Mouse (Mus musculus) layer of hippocampus, adult 9-11 months (tissue): ENCODE data around the gene Tmem39b.
"Not testable (repeated sequence)": the region's sequence is repeated elsewhere in the genome, so short reads cannot be mapped to it uniquely, and the experiment has no call there.

Source experiments
- DNase-seq: peaks from one replicate; pipeline ENCODE4 v3.0.0; 2022

The Tmem39b gene

DNA sequence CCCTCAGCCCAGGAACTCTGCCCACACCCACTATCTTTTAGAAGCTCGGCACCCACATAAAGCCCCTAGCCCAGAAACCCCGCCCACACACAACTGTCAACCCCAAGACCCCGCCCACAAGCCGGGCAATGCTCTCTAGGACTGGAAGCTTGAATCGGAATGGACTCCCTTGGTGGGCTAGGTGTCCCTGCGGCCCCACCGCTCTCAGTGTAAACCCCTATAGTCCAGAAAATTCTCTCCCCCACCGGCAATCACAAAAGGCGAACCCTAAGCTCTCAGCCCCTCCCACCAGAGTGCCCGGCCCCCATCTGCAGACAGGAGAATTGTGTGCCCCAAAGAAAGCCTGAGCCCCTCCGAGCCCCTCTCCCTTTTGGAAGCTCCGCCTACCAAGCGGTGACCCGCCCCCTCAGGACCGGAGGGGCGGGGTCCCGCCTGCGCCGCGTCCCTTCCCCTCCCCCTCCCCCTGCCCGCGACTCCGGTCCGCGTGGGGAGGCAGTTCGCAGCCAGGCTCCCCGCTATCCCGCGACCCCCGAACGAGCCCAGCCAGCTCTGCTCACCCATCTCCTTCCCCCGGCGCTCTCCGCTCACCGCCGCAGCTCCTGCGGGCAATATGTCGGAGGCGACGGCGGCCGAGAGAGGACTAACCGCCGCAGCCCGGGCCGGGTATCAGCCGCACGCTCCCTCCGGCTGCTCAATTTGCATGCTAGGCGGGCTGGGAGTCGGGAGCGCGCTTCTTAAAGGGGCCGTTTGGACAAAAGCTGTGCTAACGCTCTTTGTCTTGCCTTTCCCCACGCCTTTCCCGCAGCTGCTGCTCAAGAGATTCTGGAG lies at the start of gene Tmem39b:
TSS of gene Tmem39b (minus strand) at position 681 of the 828 bp plus-strand sequence.
- peak; percentile 91 for DNase-seq

DNA sequence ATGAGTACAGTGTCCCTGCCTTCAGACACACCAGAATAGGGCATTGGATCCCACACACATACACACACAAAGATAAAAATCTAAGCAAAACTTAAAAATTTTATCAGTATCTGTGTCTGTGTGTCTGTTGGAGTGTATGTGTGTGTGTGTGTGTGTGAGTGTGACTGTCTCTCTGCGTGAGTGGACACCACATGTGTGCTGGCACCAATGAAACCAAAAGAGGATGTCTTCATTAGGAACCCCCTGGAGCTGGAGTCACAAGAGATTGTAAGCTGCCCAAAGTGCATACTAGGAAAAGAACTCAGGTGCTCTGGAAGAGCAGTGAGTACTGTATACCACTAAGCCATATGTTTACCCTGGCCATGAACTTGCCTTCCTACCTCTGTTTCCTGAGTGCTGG lies 49.5 kb upstream of the Tmem39b start:
- DNase-seq: no peak

DNA sequence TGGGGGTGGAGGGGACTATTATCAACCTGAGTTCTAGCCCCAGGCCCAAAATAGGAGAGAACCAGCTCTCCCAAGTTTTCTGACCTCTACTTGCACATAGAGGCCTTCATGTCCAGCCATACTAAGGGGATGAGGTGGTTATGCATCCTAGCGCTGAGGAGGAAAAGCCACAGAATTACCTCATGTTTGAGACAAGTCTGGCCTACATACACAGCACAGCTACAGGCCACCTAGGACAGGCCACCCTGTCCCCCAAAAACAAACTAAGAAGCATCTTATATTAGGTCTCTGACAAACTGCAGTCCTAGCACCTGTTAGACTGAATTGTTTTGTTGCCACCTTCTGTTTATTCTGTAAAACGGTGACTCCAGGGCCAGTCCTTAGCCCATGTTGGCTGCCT lies 46.9 kb upstream of the Tmem39b start:
- no peak for DNase-seq

DNA sequence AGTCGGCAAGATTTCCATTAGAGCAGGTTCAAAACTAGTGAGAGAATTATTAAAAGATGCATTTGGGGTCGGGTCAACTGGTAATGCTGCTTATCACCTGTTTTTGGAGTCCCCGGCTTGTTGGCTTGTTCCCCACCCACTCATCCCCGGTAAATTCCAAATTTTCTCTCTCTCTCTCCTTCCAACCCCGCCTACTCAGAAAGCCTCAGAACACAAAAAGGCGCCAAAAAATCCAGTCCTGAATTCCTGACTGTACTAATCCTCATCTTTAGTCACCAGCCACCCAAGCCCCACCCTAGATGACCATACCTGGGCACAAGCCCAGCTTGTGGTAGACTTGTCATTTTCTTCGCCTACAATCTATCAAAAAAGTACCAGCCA lies 46.4 kb upstream of the Tmem39b start:
- peak; percentile 32 for DNase-seq

DNA sequence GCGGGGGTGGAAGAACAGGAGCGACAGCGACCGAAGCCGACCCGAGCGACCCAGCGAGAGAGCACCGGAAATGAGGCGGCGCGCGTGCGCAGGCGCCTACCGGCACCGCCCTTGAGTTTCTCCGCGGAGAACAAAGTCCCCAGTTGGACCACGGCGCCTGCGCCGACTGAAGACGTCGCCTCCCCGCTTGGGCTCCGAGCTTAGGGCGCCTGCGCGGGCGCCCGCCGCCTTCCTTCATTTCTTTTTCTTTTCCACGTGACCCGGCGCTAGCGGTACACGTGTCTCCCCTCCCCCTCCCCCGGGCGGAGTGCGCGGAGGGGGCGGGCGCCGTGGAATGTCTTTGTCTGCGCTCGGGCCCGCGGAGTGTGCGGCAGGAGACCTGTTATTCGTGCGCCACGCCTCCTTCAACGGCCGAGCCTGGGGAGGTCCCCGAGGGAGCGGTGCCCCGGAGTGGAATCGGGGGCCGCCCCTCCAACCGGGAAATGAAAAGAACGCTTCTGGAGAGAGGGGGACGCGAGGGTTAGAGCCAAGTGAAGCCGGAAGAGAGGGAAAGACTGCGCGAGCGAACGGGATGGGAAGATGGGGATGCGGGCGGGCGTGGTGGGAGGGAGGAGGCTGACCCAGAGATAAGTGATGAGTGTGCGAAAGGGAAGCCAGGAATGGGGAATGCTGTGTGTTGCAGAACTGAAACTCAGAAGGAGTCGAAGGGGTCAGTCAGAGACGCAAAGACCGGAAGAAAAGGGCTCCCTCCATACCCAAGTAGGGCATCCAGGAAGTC lies 45.8 kb upstream of the Tmem39b start, which contains the start of gene Khdrbs1:
TSS of gene Khdrbs1 (minus strand) at position 72 of the 778 bp plus-strand sequence.
- peak; percentile 96 for DNase-seq

DNA sequence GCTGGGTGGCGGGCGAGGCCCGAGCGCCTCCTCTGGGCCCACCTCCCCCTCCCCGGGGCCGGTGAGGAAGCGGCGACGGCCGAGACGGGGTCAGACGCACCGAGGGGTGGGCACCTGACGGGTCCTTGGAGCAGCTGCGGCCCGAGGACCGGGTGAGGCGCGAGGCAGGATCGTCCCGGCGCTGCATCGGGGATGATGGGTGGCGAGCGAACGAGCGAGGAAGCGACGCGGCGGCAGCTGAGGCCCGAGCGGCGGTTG lies 45.3 kb upstream of the Tmem39b start:
- DNase-seq: no peak

DNA sequence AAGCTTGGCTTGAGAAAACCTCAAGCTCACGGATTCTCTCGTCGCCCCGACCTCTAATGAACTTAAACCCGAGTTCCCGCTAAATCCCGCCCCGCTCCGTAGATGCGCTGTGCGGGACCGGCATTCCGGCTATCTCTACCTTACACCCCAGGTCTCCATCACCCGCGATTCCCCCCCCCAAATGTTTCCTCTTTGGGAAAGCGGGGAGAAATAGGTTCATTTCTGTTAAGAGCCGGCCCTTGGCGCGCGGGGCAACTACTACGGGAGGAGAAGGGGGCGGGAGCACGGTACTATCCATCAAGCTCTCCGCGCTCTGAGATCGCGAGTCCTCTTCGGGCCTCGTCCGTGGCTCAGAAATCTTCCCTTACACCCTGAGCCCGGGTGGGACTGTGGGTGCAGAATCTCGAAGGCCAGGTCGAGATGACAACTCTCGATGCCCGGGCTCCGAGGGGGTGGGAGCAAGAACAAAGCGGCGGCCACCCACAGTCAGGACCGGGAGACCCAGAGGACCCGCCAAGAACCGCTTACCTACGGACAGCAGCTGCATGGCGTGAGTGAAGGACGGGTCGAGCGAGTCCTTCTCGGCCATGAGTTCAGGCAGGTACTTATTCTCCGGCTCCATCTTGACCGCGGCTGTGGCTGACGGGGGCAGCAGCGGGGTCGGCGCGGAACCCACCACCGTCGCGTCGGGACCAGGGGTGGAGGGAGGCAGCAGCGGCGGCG lies 44.8 kb upstream of the Tmem39b start:
- peak; percentile 28 for DNase-seq

DNA sequence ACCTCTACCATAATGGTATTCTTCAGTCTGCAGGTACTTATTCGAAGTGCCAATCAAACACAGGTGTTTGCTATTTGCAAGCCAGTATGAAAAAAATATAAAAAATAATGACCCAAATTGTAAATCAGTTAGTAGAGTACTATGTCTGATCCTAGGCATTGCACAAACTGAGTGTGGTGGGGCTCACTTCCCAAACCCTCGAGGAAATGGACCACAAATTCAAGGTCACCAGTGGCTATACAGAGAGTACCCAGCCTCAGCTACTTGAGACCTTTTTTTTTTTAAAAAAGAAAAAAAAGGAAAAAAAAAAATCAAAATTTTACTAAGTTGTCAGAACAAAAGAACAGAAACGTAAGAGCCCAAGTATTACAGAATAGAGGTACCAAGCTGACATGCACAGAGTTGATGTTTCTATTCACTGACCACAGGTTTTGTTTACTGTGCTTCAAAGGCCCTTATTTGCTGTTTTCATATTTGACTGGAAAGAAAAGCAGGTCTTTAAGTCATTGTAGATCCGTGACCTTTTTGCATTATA lies 42.5 kb upstream of the Tmem39b start:
- DNase-seq: no peak

DNA sequence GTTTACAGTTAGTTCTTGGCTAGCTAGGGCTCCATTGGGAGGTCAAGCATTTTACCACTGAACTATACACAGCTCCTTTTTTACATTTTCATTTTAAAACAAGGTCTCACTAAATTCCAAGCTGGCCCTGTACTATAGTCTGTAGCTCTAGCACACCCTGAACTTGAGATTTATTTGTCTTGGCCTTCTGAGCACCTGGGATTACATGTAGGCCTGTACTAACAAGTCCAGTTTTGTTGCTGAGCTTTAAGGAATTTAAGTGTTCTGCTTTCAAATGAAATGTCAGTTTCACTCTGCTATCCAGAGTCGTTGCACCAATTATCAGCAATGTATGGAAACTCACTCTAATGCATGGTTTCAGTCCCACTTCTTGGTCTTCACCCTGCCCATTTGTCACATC lies 39.5 kb upstream of the Tmem39b start:
- DNase-seq: no peak

DNA sequence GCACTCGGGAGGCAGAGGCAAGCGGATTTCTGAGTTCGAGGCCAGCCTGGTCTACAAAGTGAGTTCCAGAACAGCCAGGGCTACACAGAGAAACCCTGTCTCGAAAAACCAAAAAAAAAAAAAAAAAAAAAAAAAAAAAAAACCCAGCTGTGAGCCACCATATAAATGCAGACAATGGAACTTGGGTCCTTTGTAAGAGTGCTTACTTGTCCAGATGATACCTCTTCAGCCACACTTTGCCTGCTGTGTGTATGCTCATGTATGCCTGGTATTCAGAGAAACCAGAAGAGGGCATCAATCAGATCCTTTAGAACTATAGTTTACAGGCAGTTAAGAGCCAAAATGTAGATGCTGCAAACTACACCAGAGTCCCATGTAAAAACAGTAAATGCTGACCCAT lies 38.8 kb upstream of the Tmem39b start:
- not testable (repeated sequence) for DNase-seq

DNA sequence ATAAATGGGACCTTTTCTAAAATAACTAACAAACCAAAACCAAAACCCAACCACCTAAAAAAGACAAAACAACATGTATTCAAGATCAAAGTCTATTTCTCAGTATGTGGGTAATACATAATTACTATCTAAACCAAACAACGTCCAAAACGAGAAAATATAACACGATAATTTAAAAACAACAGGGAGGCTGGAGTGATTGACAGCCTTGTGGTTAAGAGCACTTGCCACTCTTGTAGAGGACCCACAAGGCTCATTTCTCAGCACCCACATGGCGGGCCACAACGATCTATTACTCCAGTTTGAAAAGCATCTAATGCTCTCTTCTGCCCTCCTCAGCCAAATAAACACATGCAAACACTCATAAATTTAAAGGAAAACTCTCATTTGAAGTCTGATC lies 34.8 kb upstream of the Tmem39b start:
- DNase-seq: no peak

DNA sequence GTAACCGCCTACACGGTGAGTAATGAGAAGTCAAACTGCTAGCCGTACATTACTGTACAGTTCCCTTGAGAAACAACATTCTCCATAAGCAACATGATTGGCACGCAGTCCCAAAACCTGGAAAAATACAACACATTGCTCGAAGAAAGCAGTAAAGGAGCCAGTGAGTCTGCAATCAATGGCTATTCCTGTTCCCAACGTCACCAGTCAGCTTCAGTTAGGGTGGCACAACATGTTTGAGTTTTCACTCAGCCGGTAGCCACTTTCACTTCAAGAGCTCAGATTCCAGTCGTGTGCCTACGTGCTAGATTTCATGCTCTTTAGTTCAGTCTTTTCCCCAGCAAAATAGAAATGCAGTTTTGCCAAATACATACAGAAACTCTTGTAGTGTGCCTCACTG lies 19.7 kb upstream of the Tmem39b start:
- DNase-seq: no peak

DNA sequence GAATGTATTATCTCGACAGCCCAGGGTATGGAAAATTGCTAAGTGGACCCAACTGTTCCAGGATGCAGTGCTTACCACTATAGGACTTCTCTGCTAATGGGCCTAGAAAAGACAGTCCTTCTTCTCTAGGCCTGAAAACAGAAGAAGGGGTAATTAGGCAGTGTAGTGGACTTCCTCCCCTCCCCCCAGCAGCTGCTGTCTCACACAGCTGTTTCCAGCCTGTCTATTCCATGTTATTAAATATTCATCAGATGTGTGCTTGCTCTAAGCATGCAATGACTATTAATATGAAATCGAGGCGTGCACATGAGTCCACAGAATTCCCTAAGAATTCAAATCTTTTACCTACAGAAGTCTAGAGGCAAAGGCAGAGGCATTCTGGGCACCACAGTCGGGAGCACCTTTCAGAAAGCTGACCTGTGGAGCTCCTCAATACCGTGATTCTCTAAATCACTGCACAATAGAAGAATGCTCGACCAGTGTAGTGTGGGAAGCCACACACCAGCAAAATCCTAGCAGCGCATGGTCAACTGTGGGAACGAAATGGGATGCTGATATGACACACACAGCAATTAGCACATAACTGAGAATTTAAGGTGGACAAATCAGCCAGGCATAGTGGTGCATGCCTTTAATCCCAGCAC lies 13.0 kb upstream of the Tmem39b start:
- DNase-seq: peak; percentile 47

DNA sequence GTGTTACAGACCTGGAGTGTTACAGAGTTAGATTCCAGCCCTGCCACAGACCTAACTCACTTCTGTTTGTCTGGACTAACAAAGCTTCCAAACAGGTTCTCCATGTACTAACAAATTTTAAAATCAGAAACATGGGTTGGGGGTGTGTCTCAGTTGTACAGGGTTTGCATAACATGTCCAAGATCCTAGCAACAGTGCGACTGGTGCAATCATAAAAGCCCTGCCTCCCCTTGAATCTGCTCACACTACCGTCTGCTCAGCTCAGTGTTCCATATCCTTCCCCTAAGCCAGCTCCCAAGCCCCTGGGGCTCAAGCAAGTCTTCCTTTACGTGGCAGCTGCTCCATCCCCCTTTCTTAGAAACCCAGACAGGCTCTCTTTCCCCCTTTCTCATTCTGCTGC lies 10.1 kb upstream of the Tmem39b start:
- peak; percentile 68 for DNase-seq

DNA sequence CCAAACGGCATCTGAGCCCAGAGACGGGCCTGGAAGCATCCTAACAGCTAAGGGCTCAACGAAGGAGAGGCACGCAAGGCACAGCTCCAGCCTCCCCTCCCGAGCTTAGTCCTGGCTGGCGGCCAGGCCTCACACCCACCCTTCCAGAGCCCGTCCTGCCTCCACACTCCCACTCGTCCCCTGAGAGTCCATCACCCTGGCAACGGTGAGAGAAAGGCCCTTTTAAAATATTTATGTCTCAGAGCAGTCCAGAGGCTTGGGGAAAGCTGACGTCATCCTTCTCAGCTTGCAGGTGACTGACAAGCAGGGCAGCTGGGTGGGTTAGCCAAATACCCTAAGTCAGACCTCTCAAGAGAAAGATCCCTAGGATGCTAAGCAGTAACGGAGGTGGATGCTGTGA lies 5.8 kb upstream of the Tmem39b start:
- peak; percentile 86 for DNase-seq

DNA sequence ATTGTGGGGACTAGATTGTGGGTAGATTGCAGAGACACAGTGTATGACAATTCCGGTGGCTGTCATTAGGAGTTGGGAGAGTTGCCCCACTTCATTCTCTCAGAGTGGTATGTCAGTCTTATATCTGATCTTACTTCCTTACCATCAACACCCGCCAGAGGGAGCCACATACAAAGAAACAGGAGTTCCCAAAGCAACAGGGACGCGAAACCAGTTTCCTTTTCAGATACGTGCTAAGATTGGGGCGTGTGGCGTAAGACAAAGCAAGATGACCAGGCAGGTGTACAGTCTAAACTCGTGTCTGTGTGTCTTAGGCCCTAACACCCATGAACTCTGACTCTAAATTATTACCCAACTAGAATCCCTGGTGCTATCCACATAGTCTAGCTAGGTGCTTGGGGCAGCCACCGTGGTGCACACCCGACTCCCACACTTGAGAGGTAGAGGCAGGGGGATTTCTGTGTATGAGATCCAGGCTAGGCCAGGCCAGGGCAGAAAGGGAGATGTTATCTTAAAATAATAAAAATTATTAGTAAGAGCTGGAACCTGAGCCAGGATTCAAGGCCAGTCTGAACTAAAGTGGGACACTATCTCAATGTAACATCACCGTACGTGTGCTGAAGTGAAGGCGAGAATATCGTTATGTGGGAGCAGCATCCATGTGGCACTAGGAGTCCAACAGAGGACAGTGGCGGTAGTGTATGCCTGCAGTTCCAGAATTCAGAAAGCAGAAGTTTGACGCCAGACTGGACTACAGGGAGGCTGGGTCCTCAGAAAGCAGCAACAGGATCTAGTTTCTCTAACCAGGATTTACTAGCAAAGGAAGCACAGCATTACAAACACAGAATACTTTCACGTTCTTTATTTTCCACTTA lies 5.1 kb upstream of the Tmem39b start:
- peak; percentile 90 for DNase-seq

DNA sequence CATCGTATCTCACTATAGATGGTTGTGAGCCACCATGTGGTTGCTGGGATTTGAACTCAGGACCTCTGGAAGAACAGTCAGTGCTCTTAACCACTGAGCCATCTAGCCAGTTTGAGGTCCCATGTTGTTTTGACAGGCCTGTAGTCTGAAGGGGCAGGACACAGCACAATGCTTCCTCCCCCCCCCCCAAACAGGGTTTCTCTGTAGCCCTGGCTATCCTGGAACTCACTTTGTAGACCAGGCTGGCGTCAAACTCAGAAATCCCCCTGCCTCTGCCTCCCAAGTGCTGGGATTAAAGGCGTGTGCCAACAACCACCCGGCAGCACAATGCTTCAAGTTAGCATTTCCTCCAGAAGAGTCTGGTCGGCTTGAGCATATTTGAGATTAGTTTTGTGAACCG lies 4.0 kb upstream of the Tmem39b start:
- DNase-seq: not testable (repeated sequence)

DNA sequence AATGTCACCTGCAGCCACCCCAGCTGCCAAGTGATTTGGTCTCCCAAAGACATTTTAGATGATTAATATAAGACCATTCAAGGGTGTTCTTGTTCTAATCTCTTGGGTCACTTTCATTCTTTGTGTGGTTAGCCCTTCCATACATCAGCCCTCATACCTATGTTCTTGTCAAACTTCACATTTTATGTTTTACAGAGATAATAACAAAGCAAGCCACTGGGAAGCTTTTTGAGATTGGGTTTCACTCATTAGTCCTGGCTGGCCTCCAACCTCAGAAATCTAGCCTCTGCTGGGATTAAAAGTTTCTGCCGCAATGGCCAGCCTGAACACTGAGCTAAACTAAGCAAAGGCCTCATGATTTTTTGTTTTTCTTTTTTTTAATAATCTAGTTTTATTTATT lies 3.6 kb upstream of the Tmem39b start:
- DNase-seq: no peak

DNA sequence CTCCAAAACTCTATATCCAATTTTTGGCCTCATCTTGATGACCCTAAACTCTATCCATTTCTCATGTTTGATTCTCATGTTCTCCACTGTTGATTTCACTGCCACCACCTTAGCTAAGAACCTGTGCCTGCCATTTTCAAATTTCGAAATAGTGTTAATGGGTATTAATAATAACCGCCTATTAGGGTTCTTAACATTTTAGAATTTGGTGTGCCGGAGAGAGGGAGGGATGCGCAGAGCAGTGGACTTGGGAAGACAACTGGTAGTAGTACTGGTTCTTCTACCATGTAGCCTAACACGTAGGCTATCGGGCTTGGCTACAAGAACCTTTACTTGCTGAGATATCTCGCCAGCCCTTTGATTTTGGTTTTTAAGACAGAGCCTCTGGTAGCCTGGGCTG lies 553 bp upstream of the Tmem39b start:
- no peak for DNase-seq

DNA sequence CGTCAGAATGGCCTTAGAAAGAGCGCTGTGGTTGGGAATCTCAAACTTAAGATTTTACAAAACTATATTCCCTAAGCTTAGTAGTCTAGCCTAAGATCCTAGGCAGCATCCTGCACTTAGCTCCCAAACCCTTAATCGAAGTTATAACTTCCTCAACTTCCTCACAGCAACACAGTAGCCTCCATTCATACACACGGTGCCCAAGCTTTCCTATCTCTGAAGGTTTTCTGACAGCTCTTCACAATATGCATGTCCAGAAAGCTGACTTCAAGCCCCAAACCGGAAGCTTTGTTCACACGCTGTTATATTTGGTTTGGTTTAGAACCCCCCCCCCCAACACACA lies 852 bp downstream of the Tmem39b start:
- no peak for DNase-seq

DNA sequence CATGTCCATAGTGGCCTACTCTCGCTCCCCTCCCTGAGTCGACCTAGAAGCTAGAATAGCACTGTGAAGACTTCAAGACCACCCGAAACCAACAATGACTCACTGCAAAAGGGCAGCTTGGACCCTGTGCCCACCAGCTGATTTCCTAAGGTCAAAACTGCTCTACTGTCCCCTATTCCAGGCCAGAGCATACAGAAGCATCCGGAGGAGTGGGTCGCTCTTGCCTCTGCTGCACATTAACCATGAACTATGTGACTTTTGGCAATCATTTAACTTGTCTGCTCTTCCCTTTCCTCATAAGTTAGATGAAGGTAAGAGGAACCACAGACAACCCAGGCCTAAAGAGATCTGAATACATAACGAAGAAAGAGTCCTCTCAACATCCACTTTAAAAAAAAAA lies 12.1 kb downstream of the Tmem39b start:
- no peak for DNase-seq

DNA sequence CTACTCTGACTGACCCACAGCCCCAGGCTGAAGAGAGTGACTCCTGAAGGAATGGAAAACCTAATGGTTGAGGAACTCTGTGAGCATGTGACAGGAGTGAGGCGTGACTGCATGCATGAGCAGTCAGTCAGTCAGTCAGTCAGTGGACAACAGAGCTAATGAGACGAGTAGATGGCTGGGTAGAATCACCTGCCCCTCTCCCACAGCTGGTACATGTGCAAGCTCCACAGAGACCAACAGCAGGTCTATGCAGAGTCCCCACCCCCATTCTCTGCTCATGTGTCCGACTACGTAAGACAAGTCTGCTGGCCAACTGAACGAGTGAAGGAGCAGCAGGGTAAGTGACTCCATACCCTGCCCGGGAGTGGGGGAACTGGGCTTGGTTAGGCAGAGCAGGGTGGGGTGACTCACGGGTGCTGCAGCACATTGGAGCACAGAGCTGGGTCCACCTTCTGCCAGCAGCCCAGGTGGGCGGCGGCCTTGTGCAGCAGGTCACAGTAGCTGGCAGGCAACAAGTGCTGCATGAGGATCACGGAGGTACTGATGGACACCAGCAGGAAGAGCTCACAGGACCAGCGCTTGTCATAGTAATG lies 12.6 kb downstream of the Tmem39b start:
- DNase-seq: no peak
